Mouse (Mus musculus) cerebellum, adult 11 months (tissue): Measurements from ENCODE around the gene Ak9.

ENCODE experiments used
- DNase-seq: peaks from one replicate; pipeline ENCODE4 v3.0.0; 2022

The Ak9 gene

GRCm38 (mm10) chr10:41303639-41304444 is at the start of gene Ak9:
Gene Ak9, plus strand, starts transcription at chr10:41303980.
- DNase-seq, result peak; percentile 81

- no peak for DNase-seq
Observed at GRCm38 (mm10) chr10:41260243-41261006, 43.4 kb upstream of the Ak9 start.

GRCm38 (mm10) chr10:41261218-41261617 is 42.6 kb upstream of the Ak9 start:
- no peak for DNase-seq

- DNase-seq, result no peak
Observed at GRCm38 (mm10) chr10:41261889-41262288, 41.9 kb upstream of the Ak9 start.

GRCm38 (mm10) chr10:41271860-41272259 is 31.9 kb upstream of the Ak9 start:
- no peak for DNase-seq

- DNase-seq, result no peak
Observed at GRCm38 (mm10) chr10:41274871-41275270, 28.9 kb upstream of the Ak9 start.

- no peak for DNase-seq
Observed at GRCm38 (mm10) chr10:41278808-41279207, 25.0 kb upstream of the Ak9 start.

- DNase-seq, result no peak
Observed at GRCm38 (mm10) chr10:41280177-41280576, 23.6 kb upstream of the Ak9 start.

GRCm38 (mm10) chr10:41280796-41281195 is 23.0 kb upstream of the Ak9 start:
- no peak for DNase-seq

- no peak for DNase-seq
Observed at GRCm38 (mm10) chr10:41282086-41282485, 21.7 kb upstream of the Ak9 start.

GRCm38 (mm10) chr10:41287618-41288017 is 16.2 kb upstream of the Ak9 start:
- no peak for DNase-seq

- DNase-seq, result no peak
Observed at GRCm38 (mm10) chr10:41288074-41288473, 15.7 kb upstream of the Ak9 start.

- DNase-seq, result peak; percentile 75
Observed at GRCm38 (mm10) chr10:41288771-41289415, 14.9 kb upstream of the Ak9 start.

GRCm38 (mm10) chr10:41291021-41291420 is 12.8 kb upstream of the Ak9 start:
- no peak for DNase-seq

GRCm38 (mm10) chr10:41293019-41293418 is 10.8 kb upstream of the Ak9 start:
- no peak for DNase-seq

GRCm38 (mm10) chr10:41294734-41295133 is 9.0 kb upstream of the Ak9 start:
- peak; percentile 24 for DNase-seq

- DNase-seq, result peak; percentile 72
Observed at GRCm38 (mm10) chr10:41295145-41295544, 8.6 kb upstream of the Ak9 start.

GRCm38 (mm10) chr10:41300161-41300560 is 3.6 kb upstream of the Ak9 start:
- DNase-seq, result no peak

- peak; percentile 84 for DNase-seq
Observed at GRCm38 (mm10) chr10:41302689-41303431, 920 bp upstream of the Ak9 start, which contains the start of gene Fig4. Gene Fig4, minus strand, starts transcription at chr10:41303260.

- DNase-seq, result no peak
Observed at GRCm38 (mm10) chr10:41304961-41305455, 1.2 kb downstream of the Ak9 start.

- DNase-seq, result no peak
Observed at GRCm38 (mm10) chr10:41308205-41308604, 4.4 kb downstream of the Ak9 start.

- DNase-seq, result no peak
Observed at GRCm38 (mm10) chr10:41315866-41316265, 12.1 kb downstream of the Ak9 start.
